Mouse (Mus musculus) thymus, adult 18-20 months (tissue): Measurements from ENCODE around the gene Ina.
"Not testable (repeated sequence)": the region's sequence is repeated elsewhere in the genome, so short reads cannot be mapped to it uniquely, and the experiment has no call there.

Source experiments
- DNase-seq, 2 experiments: peaks; one replicate each; pipeline ENCODE4 v3.0.0; 2022; ENCODE audit warnings: mixed read lengths in 2 of 2

The Ina gene

GRCm38 (mm10) chr19:47014447-47015381 lies at the start of gene Ina, which contains the start of gene Nt5c2:
TSS of gene Ina (plus strand) at chr19:47014698.
TSS of gene Nt5c2 (minus strand) at chr19:47015153.
- DNase-seq: no peak

DNA sequence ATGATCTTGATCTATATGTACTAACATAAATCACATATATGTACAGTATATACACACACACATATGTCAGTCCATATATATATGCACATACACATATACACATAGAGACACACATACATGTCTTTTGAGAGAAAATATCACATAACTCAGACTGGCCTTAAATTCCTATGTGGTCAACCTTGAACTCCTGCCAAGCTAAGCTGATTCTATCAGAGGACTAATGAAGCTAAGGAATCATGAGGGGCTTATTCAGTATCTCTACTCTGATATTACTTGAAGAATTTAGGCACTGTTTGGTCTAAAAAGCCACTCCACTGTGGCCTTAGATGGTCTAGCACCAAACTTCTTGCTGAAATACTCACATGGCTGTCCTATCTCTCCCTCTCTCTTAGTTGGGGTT lies 49.0 kb upstream of the Ina start:
- no peak for DNase-seq

- DNase-seq: no peak
Observed at GRCm38 (mm10) chr19:46966330-46966729, 48.2 kb upstream of the Ina start.

- no peak for DNase-seq
Observed at GRCm38 (mm10) chr19:46967861-46968260, 46.6 kb upstream of the Ina start.

- no peak for DNase-seq
Observed at GRCm38 (mm10) chr19:46968833-46969232, 45.7 kb upstream of the Ina start.

- DNase-seq: no peak
Observed at GRCm38 (mm10) chr19:46969286-46969985, 45.1 kb upstream of the Ina start.

- peak in 1 of 2 experiments; percentile 62 for DNase-seq
Observed at GRCm38 (mm10) chr19:46970121-46970729, 44.3 kb upstream of the Ina start.

DNA sequence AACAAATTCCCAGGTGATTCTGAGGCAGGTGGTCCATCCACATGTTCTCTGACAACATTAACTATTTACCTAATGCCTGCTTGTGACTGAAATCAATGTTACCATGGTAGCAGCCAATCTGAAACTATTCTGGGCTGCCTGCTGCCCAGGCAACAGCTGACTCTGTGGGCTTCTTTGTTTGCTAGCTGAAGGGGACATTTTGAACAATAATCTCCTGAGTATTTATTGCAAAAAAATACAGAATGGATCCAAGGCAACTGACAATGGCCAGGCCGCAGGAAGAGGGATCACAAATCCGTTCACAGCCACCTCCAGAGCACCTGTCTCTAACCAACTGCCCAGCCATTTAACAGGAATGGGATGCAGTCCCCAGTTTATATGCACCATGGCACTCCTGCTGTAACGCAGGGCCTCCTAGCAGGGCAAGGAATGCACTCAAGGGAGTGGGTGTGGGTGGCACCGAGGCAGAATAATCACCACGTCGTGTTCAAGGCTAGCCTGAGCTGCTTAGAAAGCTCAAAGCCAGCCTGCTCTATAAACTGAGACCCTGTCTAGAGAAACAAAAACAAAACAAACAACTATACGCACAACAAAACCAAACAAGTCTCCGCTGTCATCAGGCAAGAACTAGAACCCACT lies 43.3 kb upstream of the Ina start:
- DNase-seq: no peak

GRCm38 (mm10) chr19:46971712-46972111 lies 42.8 kb upstream of the Ina start:
- no peak for DNase-seq

- DNase-seq: no peak
Observed at GRCm38 (mm10) chr19:46972159-46972558, 42.3 kb upstream of the Ina start.

DNA sequence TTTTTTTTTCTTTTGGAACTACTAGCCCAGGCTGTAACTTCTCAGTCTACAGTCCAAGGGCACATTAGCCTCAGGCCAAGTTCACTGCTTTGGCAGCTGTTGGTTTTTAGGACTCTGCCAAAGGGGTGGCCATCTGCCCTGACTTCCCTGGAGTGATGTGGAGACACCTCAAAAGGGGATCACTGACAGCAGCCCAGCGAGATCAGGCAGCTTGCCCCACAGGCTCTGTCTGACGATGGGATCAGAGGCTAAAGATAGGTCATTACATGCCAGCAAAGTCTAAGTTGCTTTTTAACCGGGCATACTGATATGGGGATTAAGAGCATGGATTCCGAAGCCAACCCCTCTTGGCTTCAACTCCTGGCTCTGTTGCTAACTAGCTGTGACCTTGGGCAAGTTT lies 38.9 kb upstream of the Ina start:
- no peak for DNase-seq

GRCm38 (mm10) chr19:46975997-46976396 lies 38.5 kb upstream of the Ina start:
- DNase-seq: no peak

DNA sequence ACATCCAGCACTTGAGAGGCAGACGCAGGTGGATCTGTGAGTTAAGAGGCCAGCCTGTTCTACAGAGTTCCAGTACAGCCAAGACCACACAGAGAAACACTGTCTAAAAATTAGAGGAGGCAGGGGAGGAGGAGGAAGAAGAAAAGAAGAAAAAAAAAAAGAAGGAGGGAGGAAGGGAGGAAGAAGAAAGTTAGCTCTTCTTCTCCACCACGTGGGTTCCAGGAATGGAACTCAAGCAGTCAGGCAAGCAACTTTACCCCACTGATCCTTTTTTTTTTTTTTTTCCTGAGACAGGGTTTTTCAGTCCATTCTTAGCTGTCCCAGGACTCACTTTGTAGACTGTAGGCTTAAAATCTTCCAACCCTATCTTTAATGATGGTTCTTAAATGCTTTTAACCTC lies 37.8 kb upstream of the Ina start:
- no peak for DNase-seq

GRCm38 (mm10) chr19:46977460-46977859 lies 37.0 kb upstream of the Ina start:
- DNase-seq: no peak

DNA sequence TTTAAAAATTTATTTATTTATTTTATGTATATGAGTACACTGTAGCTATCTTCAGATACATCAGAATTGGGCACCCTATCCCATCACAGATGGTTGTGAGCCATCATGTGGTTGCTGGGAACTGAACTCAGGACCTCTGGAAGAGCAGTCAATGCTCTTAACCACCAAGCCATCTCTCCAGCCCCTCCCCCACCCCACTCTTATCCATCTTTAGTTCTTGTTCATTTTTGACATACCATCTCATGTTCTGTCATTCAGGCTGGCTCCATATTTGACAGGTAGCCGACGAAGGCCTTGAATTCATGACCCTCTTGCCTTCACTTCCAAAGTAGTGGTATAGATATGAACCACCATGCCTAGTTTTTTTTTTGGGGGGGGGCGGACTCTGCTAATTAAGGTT lies 36.4 kb upstream of the Ina start:
- not testable (repeated sequence) for DNase-seq

- DNase-seq: no peak
Observed at GRCm38 (mm10) chr19:46978920-46979780, 35.3 kb upstream of the Ina start.

GRCm38 (mm10) chr19:46979781-46980105 lies 34.8 kb upstream of the Ina start:
- no peak for DNase-seq

- DNase-seq: no peak
Observed at GRCm38 (mm10) chr19:46981462-46981861, 33.0 kb upstream of the Ina start.

GRCm38 (mm10) chr19:46983352-46983965 lies 31.0 kb upstream of the Ina start:
- no peak for DNase-seq

- no peak for DNase-seq
Observed at GRCm38 (mm10) chr19:46983966-46984380, 30.5 kb upstream of the Ina start.
